Mouse (Mus musculus) hindbrain, embryonic 12.5 days (tissue): Measurements from ENCODE around the gene St13. TPM values are rescaled to one million over a fixed set of nuclear protein-coding genes. Genes with fewer than 3 reads are reported as not detected.

Experiments
- polyA plus RNA-seq: library from polyadenylated mRNA; unstranded; fragments of >200 nt; fragmentation: Nextera tagmentation; extraction: Ambion mirVana; gene quantifications from 2 replicates; pipeline ENCODE4 v1.2.1, GENCODE M21; 2016

St13 gene
- polyA plus RNA-seq, 1 experiment from 2014 or later, result 194 TPM

Other genes starting within 250 kb of the St13 start
- gene Mrtfa, start 209.3 kb downstream of the St13 start, polyA plus RNA-seq, result 29.8 and 30.6 TPM in 2 replicates
- gene Mchr1, start 164.6 kb downstream of the St13 start, polyA plus RNA-seq, result 0.74 and 1.2 TPM in 2 replicates
- 106 and 111 TPM in 2 replicates for gene Slc25a17, start 39.3 kb downstream of the St13 start, polyA plus RNA-seq
- 11.4 and 11.6 TPM in 2 replicates for gene Xpnpep3, start 61 bp upstream of the St13 start, polyA plus RNA-seq
- gene Dnajb7, start 8.2 kb upstream of the St13 start, polyA plus RNA-seq, result 1.6 and 1.8 TPM in 2 replicates
- 465 and 485 TPM in 2 replicates for gene Rbx1, start 66.2 kb upstream of the St13 start, polyA plus RNA-seq
- 30.4 and 33.8 TPM in 2 replicates for gene Ep300, start 185.3 kb upstream of the St13 start, polyA plus RNA-seq